ENCODE assay signal across 9 mouse cellular contexts in the genomic region with DNA sequence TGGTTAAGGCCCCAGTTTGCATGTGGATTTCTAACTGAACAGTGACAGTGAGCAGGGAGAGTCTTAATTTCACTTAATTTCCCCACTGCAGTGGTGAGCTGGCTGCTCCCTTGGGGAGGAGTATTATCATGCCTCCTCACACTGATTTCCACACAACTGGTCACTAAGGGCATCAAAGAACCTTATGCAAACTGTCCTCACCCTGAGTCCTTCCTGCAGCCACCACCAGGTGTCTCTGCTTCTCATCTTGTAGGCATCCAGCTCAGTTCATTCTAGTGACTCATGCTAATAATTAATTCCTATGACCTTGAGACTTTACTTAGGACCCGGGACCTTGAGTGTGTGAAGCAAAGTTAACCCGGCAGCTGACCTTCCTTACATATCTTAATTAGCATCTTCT.
A peak's percentile ranks its signal among the peaks of the same experiment; 100 is the strongest.
DNase-seq lines count a peak whose midpoint lies in the region; ATAC-seq and TF ChIP-seq lines count a peak whose summit lies in the region.
"Had no signal": no experiment of that assay in that cellular context is flagged by ENCODE, and none has a peak within 500 bp of the region (broad histone marks: within the 10 kb centered on the region; RNA-seq: fewer than 3 reads in every experiment).

No protein-coding gene starts in this region.

- no peak for ATAC-seq in kidney, postnatal 0 days (replicated peaks; ENCODE audit: low FRiP score, low read depth)

- no peaks in the 10 kb centered on the region for H3K27me3 ChIP-seq in kidney, postnatal 0 days (ENCODE audit: insufficient read depth, low read length)
- H3K27me3 ChIP-seq: neural tube, embryonic 12.5 days had no signal

- H3K36me3 ChIP-seq in kidney, postnatal 0 days (ENCODE audit: insufficient read depth, low read length), result no peaks in the 10 kb centered on the region
- H3K36me3 ChIP-seq: neural tube, embryonic 12.5 days had no signal

- H3K4me2 ChIP-seq in kidney, postnatal 0 days (ENCODE audit: low read length), result no peak overlapping the region
- H3K4me2 ChIP-seq: neural tube, embryonic 12.5 days had no signal

- H3K27ac ChIP-seq in kidney, postnatal 0 days, result no peak overlapping the region
- H3K27ac ChIP-seq: neural tube, embryonic 12.5 days had no signal

- H3K9ac ChIP-seq in kidney, postnatal 0 days (ENCODE audit: low read depth, low read length), result no peak overlapping the region
- H3K9ac ChIP-seq: neural tube, embryonic 12.5 days had no signal

- no peaks in the 10 kb centered on the region for H3K4me1 ChIP-seq in kidney, postnatal 0 days (replicated peaks; ENCODE audit: insufficient read depth, low read length)
- H3K4me1 ChIP-seq: neural tube, embryonic 12.5 days had no signal

- peak; percentile 79 for TF ChIP-seq CTCF in kidney, postnatal 0 days (IDR thresholded peaks at IDR 0.05; ENCODE audit: low read depth)

- peak; percentile 43 to 51 for DNase-seq in heart, postnatal 10 days
- DNase-seq in heart, adult 11 months, result no peak
- peak; percentile 14 for DNase-seq in urinary bladder, postnatal 14 days (ENCODE audit: low spot score)
- no peak for DNase-seq in urinary bladder, postnatal 10 days (ENCODE audit: low spot score)
- peak; percentile 28 to 45 for DNase-seq in cerebellum, postnatal 36 days
- peak; percentile 50 for DNase-seq in kidney, postnatal 0 days (ENCODE audit: low spot score)
- DNase-seq in retina, embryonic 14.5 days (ENCODE audit: low spot score), result peak; percentile 74
- no peak for DNase-seq in gastrocnemius, adult 18-20 months (ENCODE audit: low spot score)

- intact Hi-C loops in heart, postnatal 10 days (cut with DNase I), result loop anchor here (1.0 kb wide), 1 partner anchor 24 kb away; no protein-coding TSS in a partner anchor

- H3K4me3 ChIP-seq in kidney, postnatal 0 days (replicated peaks; ENCODE audit: low read depth, low read length), result no peak overlapping the region
- H3K4me3 ChIP-seq: neural tube, embryonic 12.5 days had no signal

- 24% methylated on average over 2 of the region's 2 CpGs for WGBS in kidney, postnatal 0 days

- H3K9me3 ChIP-seq in kidney, postnatal 0 days (replicated peaks; ENCODE audit: low read length), result no peaks in the 10 kb centered on the region
- H3K9me3 ChIP-seq: neural tube, embryonic 12.5 days had no signal

Comparison
In these comparisons a context has a peak if more than half of its experiments do, and no peak if none do; other contexts are left out.
1. DNase-seq: peak in heart, postnatal 10 days (2 of 2), urinary bladder, postnatal 14 days (single experiment), cerebellum, postnatal 36 days (2 of 2), kidney, postnatal 0 days (single experiment) and retina, embryonic 14.5 days (single experiment); none in heart, adult 11 months (single experiment), urinary bladder, postnatal 10 days (single experiment) and gastrocnemius, adult 18-20 months (single experiment).